Mouse (Mus musculus) embryonic facial prominence, embryonic 13.5 days (tissue): ENCODE measurements around the gene St3gal6. TPM values are rescaled to one million over a fixed set of nuclear protein-coding genes. Genes with fewer than 3 reads are reported as not detected.

ENCODE experiments used
- ATAC-seq: fragments of 200-750 bp; cut with Nextera tagmentation; 2 replicates; pipeline ENCODE4 v1.8.0; 2017; ENCODE audit warnings: low read depth; ENCODE audit not compliant: insufficient number of reproducible peaks, insufficient read depth, low FRiP score, low TSS enrichment
- H3K27ac ChIP-seq: fragments of 300-500 bp; sonication (generic); 2 replicates; pipeline ENCODE4 v1.5.1; 2015; ENCODE audit warnings: moderate library complexity, mild to moderate bottlenecking, inconsistent platforms
- H3K27me3 ChIP-seq: fragments of 300-500 bp; sonication (generic); 2 replicates; pipeline ENCODE4 v1.6.1; 2015; ENCODE audit warnings: mild to moderate bottlenecking, inconsistent platforms
- H3K36me3 ChIP-seq: fragments of 300-500 bp; sonication (generic); 2 replicates; pipeline ENCODE4 v1.6.1; 2015; ENCODE audit warnings: mild to moderate bottlenecking, inconsistent platforms
- H3K4me1 ChIP-seq: fragments of 300-500 bp; sonication (generic); 2 replicates; pipeline ENCODE4 v1.6.1; 2015; ENCODE audit warnings: inconsistent platforms
- H3K4me2 ChIP-seq: fragments of 300-500 bp; sonication (generic); 2 replicates; pipeline ENCODE4 v1.6.1; 2015; ENCODE audit warnings: moderate library complexity, mild to moderate bottlenecking, inconsistent platforms
- H3K4me3 ChIP-seq: fragments of 300-500 bp; sonication (generic); 2 replicates; pipeline ENCODE4 v1.5.1; 2015; ENCODE audit warnings: mild to moderate bottlenecking, inconsistent platforms
- H3K9ac ChIP-seq: fragments of 300-500 bp; sonication (generic); 2 replicates; pipeline ENCODE4 v1.6.1; 2015; ENCODE audit warnings: mild to moderate bottlenecking, inconsistent platforms
- H3K9me3 ChIP-seq: fragments of 300-500 bp; sonication (generic); 2 replicates; pipeline ENCODE4 v1.6.1; 2016; ENCODE audit warnings: inconsistent platforms
- WGBS: fragments of 180-500 bp; shearing (Covaris S2); methylation state at CpG from one replicate; pipeline ENCODE4 v1.1.7; 2015; ENCODE audit warnings: mixed read lengths; 5-methylcytosine and 5-hydroxymethylcytosine counted together
- polyA plus RNA-seq: library from polyadenylated mRNA; unstranded; fragments of >200 nt; fragmentation: Nextera tagmentation; extraction: Ambion mirVana; gene quantifications from 2 replicates; pipeline ENCODE4 v1.2.1, GENCODE M21; 2015

Gene St3gal6
- polyA plus RNA-seq, 1 experiment from 2014 or later, result 14.7 TPM

GRCm38 (mm10) chr16:58499650-58500049 is 24.4 kb downstream of the St3gal6 start:
- ATAC-seq, result no peak
- Histone ChIP-seq H3K27ac (no peak overlapping the region), H3K27me3 (no peaks in the 10 kb centered on the region), H3K9me3 (no peaks in the 10 kb centered on the region), H3K9ac (no peak overlapping the region), H3K4me1 (no peaks in the 10 kb centered on the region), H3K4me3 (no peak overlapping the region), H3K4me2 (no peak overlapping the region), H3K36me3 (no peaks in the 10 kb centered on the region)
- 78% methylated on average over 5 of the region's 5 CpGs for whole genome bisulfite sequencing

- H3K4me1 ChIP-seq, result no peaks in the 10 kb centered on the region
- H3K9ac ChIP-seq, result no peak overlapping the region
- H3K27ac ChIP-seq, result no peak overlapping the region
- H3K36me3 ChIP-seq, result no peaks in the 10 kb centered on the region
- no peaks in the 10 kb centered on the region for H3K9me3 ChIP-seq
- 85% methylated on average over 1 of the region's 1 CpGs for WGBS
- no peak overlapping the region for H3K4me2 ChIP-seq
- H3K27me3 ChIP-seq, result no peaks in the 10 kb centered on the region
- no peak for ATAC-seq
- H3K4me3 ChIP-seq, result no peak overlapping the region
Measured at GRCm38 (mm10) chr16:58499172-58499584, 24.9 kb downstream of the St3gal6 start.

GRCm38 (mm10) chr16:58497886-58498713 is 25.9 kb downstream of the St3gal6 start:
- Histone ChIP-seq H3K9ac (no peak overlapping the region), H3K27ac (no peak overlapping the region), H3K4me3 (no peak overlapping the region), H3K27me3 (no peaks in the 10 kb centered on the region), H3K9me3 (no peaks in the 10 kb centered on the region), H3K36me3 (0 out of 2 replicates have a peak, but pooled peaks cover under 1% of the 10 kb centered on the region), H3K4me2 (no peak overlapping the region), H3K4me1 (no peaks in the 10 kb centered on the region)
- 85% methylated on average over 9 of the region's 9 CpGs for WGBS
- ATAC-seq, result no peak

- no peak overlapping the region for H3K27ac ChIP-seq
- H3K4me1 ChIP-seq, result no peaks in the 10 kb centered on the region
- H3K4me2 ChIP-seq, result no peak overlapping the region
- H3K4me3 ChIP-seq, result no peak overlapping the region
- 0 out of 2 replicates have a peak, but pooled peaks cover 3% of the 10 kb centered on the region for H3K36me3 ChIP-seq
- no peak for ATAC-seq
- no peaks in the 10 kb centered on the region for H3K27me3 ChIP-seq
- no peak overlapping the region for H3K9ac ChIP-seq
- H3K9me3 ChIP-seq, result no peaks in the 10 kb centered on the region
Measured at GRCm38 (mm10) chr16:58496791-58497190, 27.3 kb downstream of the St3gal6 start.

DNA sequence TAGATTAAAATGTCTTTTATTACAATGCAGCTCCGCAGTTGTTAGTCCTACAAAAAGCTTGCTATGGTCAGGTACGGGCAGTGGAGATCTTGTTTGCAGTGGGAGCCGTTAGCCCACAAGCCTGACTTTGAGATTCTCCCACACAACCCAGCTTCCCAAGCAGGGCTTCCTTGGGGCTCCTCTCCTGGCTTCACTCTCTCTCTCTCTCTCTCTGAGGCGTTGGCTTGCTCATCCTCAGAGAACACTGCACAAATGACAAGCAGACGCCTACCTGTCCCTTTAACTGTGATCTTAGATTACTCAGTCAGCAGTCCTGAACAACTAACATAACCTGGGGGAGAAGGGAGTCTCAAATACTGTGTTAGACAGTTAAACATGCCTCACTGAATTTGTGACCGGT is 36.2 kb downstream of the St3gal6 start:
- WGBS, result 86% methylated on average over 6 of the region's 6 CpGs
- Histone ChIP-seq H3K9me3 (no peaks in the 10 kb centered on the region), H3K9ac (no peak overlapping the region), H3K36me3 (peaks cover 10% of the 10 kb centered on the region), H3K27me3 (no peaks in the 10 kb centered on the region), H3K4me3 (no peak overlapping the region), H3K4me2 (no peak overlapping the region), H3K4me1 (no peaks in the 10 kb centered on the region), H3K27ac (no peak overlapping the region)
- no peak for ATAC-seq

GRCm38 (mm10) chr16:58482296-58482695 is 41.7 kb downstream of the St3gal6 start:
- H3K36me3 ChIP-seq, result peaks cover 13% of the 10 kb centered on the region
- no peak overlapping the region for H3K4me2 ChIP-seq
- WGBS, result 58% methylated on average over 3 of the region's 3 CpGs
- H3K4me3 ChIP-seq, result no peak overlapping the region
- no peaks in the 10 kb centered on the region; the same call in 1 of the 2 replicates for H3K9me3 ChIP-seq
- no peaks in the 10 kb centered on the region for H3K4me1 ChIP-seq
- H3K27ac ChIP-seq, result no peak overlapping the region
- H3K9ac ChIP-seq, result no peak overlapping the region
- ATAC-seq, result no peak
- H3K27me3 ChIP-seq, result no peaks in the 10 kb centered on the region

DNA sequence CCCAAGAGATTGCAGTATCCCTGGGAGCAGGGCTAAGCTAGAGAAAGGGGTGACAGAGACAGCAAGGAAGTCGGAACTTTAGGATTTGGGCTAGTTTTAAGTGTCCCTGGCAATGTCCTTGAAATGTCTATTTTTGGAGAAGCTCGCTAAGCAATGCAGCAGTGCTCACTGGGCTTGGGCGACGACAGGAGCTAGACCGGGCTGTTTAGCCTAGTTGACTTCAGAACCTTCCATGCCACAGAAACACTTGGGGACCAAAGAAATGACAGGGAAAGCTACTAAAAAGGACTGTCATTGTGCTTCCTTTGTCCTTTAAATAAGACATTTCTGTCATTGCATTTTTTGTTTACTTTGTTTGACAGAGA is 42.2 kb downstream of the St3gal6 start:
- 88% methylated on average over 5 of the region's 5 CpGs for WGBS

DNA sequence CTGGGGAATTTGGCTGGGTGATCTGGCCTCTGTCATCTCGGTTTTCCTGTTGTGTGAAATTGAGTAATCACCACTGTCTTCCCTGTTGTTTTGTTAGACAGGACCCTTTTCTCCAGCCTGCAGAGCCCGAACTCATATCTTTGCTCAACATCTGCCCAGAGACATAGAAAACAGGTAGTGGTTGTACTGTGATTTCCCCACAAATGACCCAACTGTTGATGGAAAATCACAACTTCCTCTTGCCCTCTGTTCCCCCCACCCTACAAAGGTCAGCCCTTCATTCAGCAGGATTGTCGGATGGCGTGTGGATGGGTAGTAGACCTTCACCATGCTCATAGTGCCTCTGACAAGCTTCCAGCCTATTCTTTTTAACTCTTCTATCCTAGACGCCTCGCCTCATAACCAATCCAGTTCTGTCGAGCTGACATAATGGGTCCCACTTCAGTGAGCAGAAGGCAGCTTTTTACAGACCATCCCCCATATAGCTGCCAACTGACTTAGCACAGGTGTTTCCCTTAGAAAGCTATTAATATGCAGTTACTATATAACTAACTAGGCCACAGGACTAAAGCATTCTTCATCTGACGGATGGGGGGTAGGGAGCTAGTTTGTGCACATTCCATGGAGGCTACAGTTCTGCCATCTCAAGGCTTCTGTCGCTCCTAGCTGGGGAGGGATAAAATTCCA is 42.7 kb downstream of the St3gal6 start:
- Histone ChIP-seq H3K36me3 (peaks cover 15% of the 10 kb centered on the region), H3K27me3 (no peaks in the 10 kb centered on the region), H3K4me1 (no peaks in the 10 kb centered on the region), H3K4me3 (no peak overlapping the region), H3K27ac (no peak overlapping the region), H3K4me2 (no peak overlapping the region), H3K9ac (no peak overlapping the region), H3K9me3 (no peaks in the 10 kb centered on the region; the same call in 1 of the 2 replicates)
- WGBS, result 75% methylated on average over 9 of the region's 9 CpGs
- 0 out of 2 replicates have a peak, but pooled peaks have one; percentile 20 for ATAC-seq

More for the DNA sequence above, 42.2 kb downstream of the St3gal6 start:
- no peak overlapping the region for H3K27ac ChIP-seq
- H3K9me3 ChIP-seq, result no peaks in the 10 kb centered on the region; the same call in 1 of the 2 replicates
- H3K9ac ChIP-seq, result no peak overlapping the region
- no peak overlapping the region for H3K4me3 ChIP-seq
- no peak overlapping the region for H3K4me2 ChIP-seq
- peaks cover 15% of the 10 kb centered on the region for H3K36me3 ChIP-seq
- no peaks in the 10 kb centered on the region for H3K27me3 ChIP-seq
- ATAC-seq, result no peak
- no peaks in the 10 kb centered on the region for H3K4me1 ChIP-seq

DNA sequence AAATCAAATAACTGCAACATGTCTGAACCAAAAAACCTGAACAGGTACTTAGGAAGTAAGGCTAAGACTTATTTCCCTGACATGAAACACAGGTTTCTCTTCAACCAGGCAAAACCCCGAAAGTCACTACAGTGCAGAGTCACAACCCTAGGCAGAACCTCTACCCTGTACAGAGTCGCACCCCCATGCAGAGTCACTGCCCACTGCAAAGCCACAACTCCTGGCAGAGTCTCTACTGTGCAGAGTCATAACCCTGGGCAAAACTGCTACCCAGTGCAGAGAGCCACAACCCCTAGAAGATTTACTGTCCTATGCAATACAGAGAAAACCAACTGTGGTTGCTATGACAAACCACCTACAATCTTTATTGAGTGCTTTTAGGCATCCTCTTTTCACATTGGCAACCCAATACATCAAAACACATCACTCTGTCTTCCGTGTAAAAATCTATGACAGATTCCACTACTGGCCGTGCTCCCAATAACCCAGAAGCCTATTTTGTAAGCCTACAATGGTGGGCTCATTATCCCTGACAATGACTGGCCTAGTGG is 44.1 kb downstream of the St3gal6 start:
- no peaks in the 10 kb centered on the region for H3K4me1 ChIP-seq
- no peak overlapping the region for H3K27ac ChIP-seq
- H3K4me3 ChIP-seq, result no peak overlapping the region
- ATAC-seq, result no peak
- H3K9me3 ChIP-seq, result no peaks in the 10 kb centered on the region; the same call in 1 of the 2 replicates
- no peak overlapping the region for H3K4me2 ChIP-seq
- no peak overlapping the region for H3K9ac ChIP-seq
- peaks cover 17% of the 10 kb centered on the region for H3K36me3 ChIP-seq
- 81% methylated on average over 4 of the region's 4 CpGs for WGBS
- no peaks in the 10 kb centered on the region for H3K27me3 ChIP-seq

DNA sequence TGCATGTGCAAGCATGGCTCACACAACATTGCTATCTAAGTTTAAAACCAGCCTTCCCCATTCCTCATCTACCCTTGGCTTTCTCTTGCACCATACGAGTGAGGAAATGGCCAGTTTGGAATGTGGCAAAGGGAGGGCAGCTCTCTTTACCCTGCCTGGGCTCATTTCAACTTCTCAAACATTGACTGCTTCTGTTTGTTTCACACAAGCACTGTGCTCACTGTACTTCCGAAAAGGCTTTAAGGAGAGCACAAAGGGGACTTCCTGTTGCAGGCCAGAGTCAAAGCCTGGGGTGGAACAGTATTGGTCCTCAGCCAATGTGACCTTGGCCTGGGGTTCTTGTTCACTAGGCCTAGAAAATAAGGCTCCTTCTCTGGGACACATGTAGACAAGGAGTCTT is 47.7 kb downstream of the St3gal6 start:
- peaks cover 36% of the 10 kb centered on the region for H3K36me3 ChIP-seq
- no peak for ATAC-seq
- H3K9me3 ChIP-seq, result no peaks in the 10 kb centered on the region; the same call in 1 of the 2 replicates
- H3K27me3 ChIP-seq, result no peaks in the 10 kb centered on the region
- H3K9ac ChIP-seq, result no peak overlapping the region
- no peaks in the 10 kb centered on the region for H3K4me1 ChIP-seq
- H3K27ac ChIP-seq, result no peak overlapping the region
- WGBS, result 66% methylated on average over 2 of the region's 2 CpGs
- H3K4me3 ChIP-seq, result no peak overlapping the region
- no peak overlapping the region for H3K4me2 ChIP-seq

DNA sequence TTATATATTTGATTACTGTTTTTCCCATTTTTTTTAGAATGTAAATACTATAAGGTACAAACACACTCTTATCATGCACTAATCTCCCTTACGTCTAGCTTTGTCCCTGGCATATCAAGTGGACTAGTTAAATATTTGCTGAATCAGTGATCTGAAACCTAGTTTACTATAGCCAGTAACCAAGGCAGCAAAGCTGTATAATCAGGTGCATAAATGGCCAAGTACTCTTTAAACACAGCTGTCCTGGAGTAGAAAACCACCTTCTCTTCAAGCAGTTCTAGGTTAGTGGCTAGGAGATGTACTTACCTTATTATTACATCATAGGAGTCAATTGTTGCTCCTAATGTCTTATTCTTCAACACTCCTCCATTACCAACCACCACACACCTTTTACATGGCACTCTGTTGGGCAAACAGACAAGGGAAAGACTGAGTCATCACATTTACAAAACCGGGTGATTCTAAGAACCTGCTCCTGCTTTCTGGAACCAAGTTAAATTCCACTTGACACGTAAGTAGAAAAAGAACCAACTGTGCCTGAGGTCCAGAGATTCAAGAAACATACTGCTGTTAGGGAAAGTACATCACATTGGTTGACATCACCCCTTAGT is 48.4 kb downstream of the St3gal6 start:
- H3K9ac ChIP-seq, result no peak overlapping the region
- 85% methylated on average over 3 of the region's 3 CpGs for WGBS
- no peak for ATAC-seq
- no peaks in the 10 kb centered on the region; the same call in 1 of the 2 replicates for H3K9me3 ChIP-seq
- H3K4me3 ChIP-seq, result no peak overlapping the region
- peaks cover 36% of the 10 kb centered on the region for H3K36me3 ChIP-seq
- no peaks in the 10 kb centered on the region for H3K4me1 ChIP-seq
- no peak overlapping the region for H3K27ac ChIP-seq
- H3K4me2 ChIP-seq, result no peak overlapping the region
- no peaks in the 10 kb centered on the region for H3K27me3 ChIP-seq
